Mouse (Mus musculus): Measurements from ENCODE around the gene Pth2. TPM values are rescaled to one million over a fixed set of nuclear protein-coding genes. Genes with fewer than 3 reads are reported as not detected.

The Pth2 gene
- polyA plus RNA-seq, 2 experiments: not detected

DNA sequence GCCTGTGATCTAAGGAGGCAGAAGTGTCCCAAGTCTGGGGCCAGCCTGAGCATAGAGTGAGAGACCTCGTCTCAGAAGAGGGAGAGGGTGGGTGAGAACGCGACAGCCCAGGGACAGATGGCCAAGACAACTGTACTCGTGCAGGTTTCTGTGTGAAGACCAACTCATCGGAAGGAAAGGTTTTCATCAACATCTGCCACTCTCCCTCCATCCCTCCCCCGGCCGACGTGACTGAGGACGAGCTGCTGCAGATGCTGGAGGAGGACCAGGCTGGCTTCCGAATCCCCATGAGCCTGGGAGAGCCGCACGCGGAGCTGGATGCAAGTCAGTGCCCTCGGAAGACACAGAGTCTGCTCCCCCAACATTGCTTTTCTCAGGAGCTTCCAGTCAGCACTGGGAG lies 23.3 kb upstream of the Pth2 start:
- Histone ChIP-seq H3K4me1 (ENCODE audit: control insufficient read depth, insufficient read depth, low read length) (peaks cover 2% of the 10 kb centered on the region; the same call in 1 of the 2 replicates), H3K9ac (ENCODE audit: low read depth, low read length, severe bottlenecking) (no peak overlapping the region), H3K36me3 (ENCODE audit: control insufficient read depth, insufficient read depth, low read length) (peaks cover 28% of the 10 kb centered on the region), H3K27me3 (ENCODE audit: control insufficient read depth, insufficient read depth, low read length) (peaks cover 1% of the 10 kb centered on the region; the same call in 1 of the 2 replicates), H3K9me3 (ENCODE audit: control insufficient read depth, low read length) (no peaks in the 10 kb centered on the region), H3K27ac (replicated peaks; ENCODE audit: low read depth, low read length) (no peak overlapping the region), H3K4me3 (replicated peaks; ENCODE audit: low read length) (no peak overlapping the region), H3K4me2 (replicated peaks; ENCODE audit: low read depth, low read length, severe bottlenecking) (no peak overlapping the region)
- WGBS: 90% methylated on average over 14 of the region's 14 CpGs
- DNase-seq (ENCODE audit: low spot score) (no peak), ATAC-seq (ENCODE audit: low FRiP score, low read depth) (no peak)
- no peak for TF ChIP-seq POLR2A (IDR thresholded peaks at IDR 0.05; ENCODE audit: borderline replicate concordance, extremely low read depth, insufficient read depth, insufficient read length)

DNA sequence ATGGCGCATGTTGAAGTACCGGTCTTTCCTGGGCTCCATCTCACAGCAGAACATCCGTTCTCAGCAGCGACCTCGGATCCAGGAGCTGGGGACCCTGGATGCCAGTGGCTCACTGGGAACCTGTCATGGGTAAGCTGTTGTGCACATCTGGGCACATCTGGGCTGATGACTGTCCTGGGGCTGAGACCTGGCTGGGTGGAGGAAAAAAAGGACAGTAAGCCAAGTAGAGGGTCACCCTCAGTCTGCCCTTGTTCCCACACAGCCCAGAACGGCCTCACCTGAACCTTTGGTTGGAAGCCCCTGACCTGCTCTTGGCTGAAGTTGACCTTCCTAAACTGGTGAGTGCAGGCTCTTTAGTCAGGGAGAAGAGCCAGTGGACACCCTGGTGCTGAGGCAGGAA lies 21.8 kb upstream of the Pth2 start:
- Histone ChIP-seq H3K9ac (ENCODE audit: low read depth, low read length, severe bottlenecking) (no peak overlapping the region), H3K36me3 (ENCODE audit: control insufficient read depth, insufficient read depth, low read length) (peaks cover 28% of the 10 kb centered on the region)
- ATAC-seq (ENCODE audit: low FRiP score, low read depth): no peak

DNA sequence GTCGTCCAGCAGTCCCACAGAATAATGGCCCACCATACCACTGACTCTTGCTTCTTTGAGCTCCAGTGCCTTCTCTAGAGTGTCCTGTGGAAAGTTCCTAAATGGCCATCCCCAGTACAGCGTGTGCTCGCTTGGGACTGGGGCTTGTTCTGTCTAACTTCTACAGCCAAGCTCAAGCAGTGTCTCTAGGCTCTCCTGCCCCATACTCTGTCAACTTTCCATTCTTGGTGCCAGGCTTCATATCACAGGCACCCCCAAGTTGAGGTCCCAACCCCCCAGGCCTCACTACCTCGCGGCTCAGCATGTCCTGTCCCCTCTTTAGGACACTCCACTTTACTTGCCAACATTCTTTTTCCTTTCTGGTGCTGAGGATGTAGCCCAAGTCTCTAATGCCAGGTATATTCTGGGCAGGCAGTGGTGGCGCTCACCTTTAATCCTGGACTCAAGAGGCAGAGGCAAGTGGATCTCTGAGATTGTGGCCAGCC lies 20.4 kb upstream of the Pth2 start:
- H3K9me3 ChIP-seq (ENCODE audit: control insufficient read depth, low read length): no peaks in the 10 kb centered on the region
- 95% methylated on average over 6 of the region's 6 CpGs for WGBS
- H3K36me3 ChIP-seq (ENCODE audit: control insufficient read depth, insufficient read depth, low read length): peaks cover 28% of the 10 kb centered on the region
- H3K4me3 ChIP-seq (replicated peaks; ENCODE audit: low read length): no peak overlapping the region
- H3K27me3 ChIP-seq (ENCODE audit: control insufficient read depth, insufficient read depth, low read length): peaks cover 30% of the 10 kb centered on the region
- ATAC-seq (ENCODE audit: low FRiP score, low read depth): no peak
- TF ChIP-seq POLR2A (IDR thresholded peaks at IDR 0.05; ENCODE audit: borderline replicate concordance, extremely low read depth, insufficient read depth, insufficient read length): no peak
- DNase-seq (ENCODE audit: low spot score): no peak
- H3K4me1 ChIP-seq (ENCODE audit: control insufficient read depth, insufficient read depth, low read length): 0 out of 2 replicates have a peak, but pooled peaks cover 4% of the 10 kb centered on the region
- H3K4me2 ChIP-seq (replicated peaks; ENCODE audit: low read depth, low read length, severe bottlenecking): no peak overlapping the region
- no peak overlapping the region for H3K27ac ChIP-seq (replicated peaks; ENCODE audit: low read depth, low read length)
- H3K9ac ChIP-seq (ENCODE audit: low read depth, low read length, severe bottlenecking): no peak overlapping the region

More for the DNA sequence above, 21.8 kb upstream of the Pth2 start:
- H3K4me1 ChIP-seq (ENCODE audit: control insufficient read depth, insufficient read depth, low read length): peaks cover 3% of the 10 kb centered on the region; the same call in 1 of the 2 replicates
- no peak for DNase-seq (ENCODE audit: low spot score)
- no peak overlapping the region for H3K4me2 ChIP-seq (replicated peaks; ENCODE audit: low read depth, low read length, severe bottlenecking)
- no peak overlapping the region for H3K27ac ChIP-seq (replicated peaks; ENCODE audit: low read depth, low read length)
- 90% methylated on average over 6 of the region's 6 CpGs for WGBS
- H3K9me3 ChIP-seq (ENCODE audit: control insufficient read depth, low read length): no peaks in the 10 kb centered on the region
- no peak for TF ChIP-seq POLR2A (IDR thresholded peaks at IDR 0.05; ENCODE audit: borderline replicate concordance, extremely low read depth, insufficient read depth, insufficient read length)
- H3K4me3 ChIP-seq (replicated peaks; ENCODE audit: low read length): no peak overlapping the region
- peaks cover 16% of the 10 kb centered on the region for H3K27me3 ChIP-seq (ENCODE audit: control insufficient read depth, insufficient read depth, low read length)

DNA sequence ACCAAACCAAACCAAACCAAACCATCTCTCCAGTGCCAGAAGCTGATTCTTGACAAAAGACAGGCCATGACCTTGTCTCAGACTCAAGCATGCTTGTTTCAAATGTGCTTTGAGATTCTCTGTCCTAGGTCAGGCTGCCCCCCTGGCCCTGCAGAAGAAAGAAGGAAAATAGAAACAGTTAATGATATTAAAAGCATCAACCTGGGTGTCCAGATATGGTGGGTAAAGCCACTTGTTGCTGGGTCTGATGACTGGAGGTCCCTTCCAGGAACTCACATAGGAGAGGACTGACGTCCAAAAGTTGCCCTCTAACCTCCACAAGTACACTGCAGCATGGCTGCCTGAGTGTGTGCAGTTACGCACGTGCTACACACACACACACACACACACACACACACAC lies 19.9 kb upstream of the Pth2 start:
- ATAC-seq (ENCODE audit: low FRiP score, low read depth) (no peak), DNase-seq (ENCODE audit: low spot score) (no peak)
- H3K36me3 ChIP-seq (ENCODE audit: control insufficient read depth, insufficient read depth, low read length): peaks cover 28% of the 10 kb centered on the region
- H3K4me3 ChIP-seq (replicated peaks; ENCODE audit: low read length): no peak overlapping the region
- no peak overlapping the region for H3K9ac ChIP-seq (ENCODE audit: low read depth, low read length, severe bottlenecking)
- no peak overlapping the region for H3K27ac ChIP-seq (replicated peaks; ENCODE audit: low read depth, low read length)
- WGBS: 88% methylated on average over 3 of the region's 3 CpGs
- no peak for TF ChIP-seq POLR2A (IDR thresholded peaks at IDR 0.05; ENCODE audit: borderline replicate concordance, extremely low read depth, insufficient read depth, insufficient read length)
- H3K4me1 ChIP-seq (ENCODE audit: control insufficient read depth, insufficient read depth, low read length): 0 out of 2 replicates have a peak, but pooled peaks cover 4% of the 10 kb centered on the region
- H3K9me3 ChIP-seq (ENCODE audit: control insufficient read depth, low read length): no peaks in the 10 kb centered on the region
- peaks cover 35% of the 10 kb centered on the region for H3K27me3 ChIP-seq (ENCODE audit: control insufficient read depth, insufficient read depth, low read length)
- H3K4me2 ChIP-seq (replicated peaks; ENCODE audit: low read depth, low read length, severe bottlenecking): no peak overlapping the region

DNA sequence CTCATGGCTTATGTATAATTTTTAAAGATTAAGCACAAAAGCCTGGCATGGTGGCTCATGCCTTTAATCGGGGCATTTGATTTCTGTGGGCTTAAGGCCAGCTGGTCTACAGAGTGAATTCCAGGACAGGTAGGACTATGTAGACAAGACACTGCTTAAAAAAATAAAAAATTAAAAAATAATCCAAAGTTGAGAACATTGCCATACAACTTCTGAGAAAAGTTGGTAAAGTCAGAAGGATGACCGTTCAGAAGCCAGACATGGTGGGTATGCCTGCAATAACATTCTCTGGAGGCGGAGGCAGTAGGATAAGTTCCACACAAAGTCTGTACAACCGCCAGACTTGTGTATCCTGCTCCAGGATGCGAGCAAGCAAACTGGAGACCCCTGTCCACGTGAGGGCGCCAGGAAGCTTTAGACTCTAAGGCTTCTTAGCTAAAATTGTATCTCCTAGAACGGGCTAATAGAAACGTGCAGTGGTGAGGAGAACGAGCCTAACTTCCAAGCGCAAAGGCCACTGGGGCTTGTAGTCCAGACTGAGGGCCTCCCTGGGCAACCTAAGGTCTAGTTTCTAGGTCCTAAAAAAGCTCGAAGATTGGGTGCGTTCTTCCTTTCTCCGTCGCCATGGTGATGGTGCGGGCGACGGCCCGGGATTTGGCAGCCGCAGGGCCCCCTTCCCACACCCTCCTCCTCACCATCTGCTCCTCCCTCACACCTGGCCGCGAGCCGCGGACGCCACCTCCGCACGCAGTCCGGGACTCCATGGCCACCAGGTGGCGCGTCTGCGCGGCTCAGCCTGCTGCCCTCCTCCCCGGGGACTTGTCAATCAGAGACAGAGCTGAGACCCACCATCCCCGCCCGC lies 19.0 kb upstream of the Pth2 start:
- Histone ChIP-seq H3K9ac (ENCODE audit: low read depth, low read length, severe bottlenecking) (no peak overlapping the region), H3K4me1 (ENCODE audit: control insufficient read depth, insufficient read depth, low read length) (0 out of 2 replicates have a peak, but pooled peaks cover 4% of the 10 kb centered on the region), H3K4me2 (replicated peaks; ENCODE audit: low read depth, low read length, severe bottlenecking) (peak overlapping the region; percentile 60), H3K27ac (replicated peaks; ENCODE audit: low read depth, low read length) (no peak overlapping the region), H3K36me3 (ENCODE audit: control insufficient read depth, insufficient read depth, low read length) (peaks cover 28% of the 10 kb centered on the region), H3K27me3 (ENCODE audit: control insufficient read depth, insufficient read depth, low read length) (peaks cover 45% of the 10 kb centered on the region), H3K4me3 (replicated peaks; ENCODE audit: low read length) (peak overlapping the region; percentile 35), H3K9me3 (ENCODE audit: control insufficient read depth, low read length) (no peaks in the 10 kb centered on the region)
- DNase-seq (ENCODE audit: low spot score) (peak; percentile 97), ATAC-seq (ENCODE audit: low FRiP score, low read depth) (peak; percentile 93)
- no peak for TF ChIP-seq POLR2A (IDR thresholded peaks at IDR 0.05; ENCODE audit: borderline replicate concordance, extremely low read depth, insufficient read depth, insufficient read length)
- 4% methylated on average over 33 of the region's 35 CpGs for WGBS

Data from limb, embryonic 14.5 days (tissue).